Mouse (Mus musculus): Measurements from ENCODE around the gene Map7. TPM values are rescaled to one million over a fixed set of nuclear protein-coding genes. Genes with fewer than 3 reads are reported as not detected.

The Map7 gene
- 19.4 and 20.2 TPM in 2 replicates for polyA plus RNA-seq (2015; fragmentation: Nextera tagmentation; extraction: Ambion mirVana)

- peak within 1 kb of the TSS; percentile 78 for H3K4me3 ChIP-seq (replicated peaks; ENCODE audit: low read length)
- H3K27me3 ChIP-seq (ENCODE audit: control insufficient read depth, insufficient read depth, low read length): peaks cover 14% of the 10 kb centered on the region
- ATAC-seq (ENCODE audit: insufficient read depth, low FRiP score): peak; percentile 11; the same call in 1 of the 2 replicates
- 0 out of 2 replicates have a peak, but pooled peaks cover 10% of the 10 kb centered on the region for H3K4me1 ChIP-seq (ENCODE audit: control insufficient read depth, insufficient read depth, low read length)
- peak within 1 kb of the TSS; percentile 37 for H3K27ac ChIP-seq (ENCODE audit: low read length)
- H3K9ac ChIP-seq (ENCODE audit: low read length): peak within 1 kb of the TSS; percentile 92
- no peaks in the 10 kb centered on the region for H3K9me3 ChIP-seq (replicated peaks; ENCODE audit: control insufficient read depth, low read length)
- peak within 1 kb of the TSS; percentile 87 for H3K4me2 ChIP-seq (ENCODE audit: low read depth, low read length)
- WGBS: 4% methylated on average over 50 of the region's 51 CpGs
- H3K36me3 ChIP-seq (ENCODE audit: control insufficient read depth, insufficient read depth, low read length): no peaks in the 10 kb centered on the region
Observed at GRCm38 (mm10) chr10:20148130-20148772, at the start of gene Map7. Gene Map7 (plus strand): TSS chr10:20148471.

- no peaks in the 10 kb centered on the region for H3K27me3 ChIP-seq (ENCODE audit: control insufficient read depth, insufficient read depth, low read length)
- H3K4me2 ChIP-seq (ENCODE audit: low read depth, low read length): no peak overlapping the region
- H3K27ac ChIP-seq (ENCODE audit: low read length): no peak overlapping the region
- 86% methylated on average over 6 of the region's 6 CpGs for WGBS
- peaks cover 8% of the 10 kb centered on the region; the same call in 1 of the 2 replicates for H3K4me1 ChIP-seq (ENCODE audit: control insufficient read depth, insufficient read depth, low read length)
- no peak for ATAC-seq (ENCODE audit: insufficient read depth, low FRiP score)
- H3K9me3 ChIP-seq (replicated peaks; ENCODE audit: control insufficient read depth, low read length): no peaks in the 10 kb centered on the region
- no peak overlapping the region for H3K9ac ChIP-seq (ENCODE audit: low read length)
- H3K4me3 ChIP-seq (replicated peaks; ENCODE audit: low read length): no peak overlapping the region
- no peaks in the 10 kb centered on the region for H3K36me3 ChIP-seq (ENCODE audit: control insufficient read depth, insufficient read depth, low read length)
Observed at GRCm38 (mm10) chr10:20101456-20101855, 46.8 kb upstream of the Map7 start.

- peak overlapping the region; percentile 42; the same call in 1 of the 2 replicates for H3K27ac ChIP-seq (ENCODE audit: low read length)
- no peaks in the 10 kb centered on the region for H3K36me3 ChIP-seq (ENCODE audit: control insufficient read depth, insufficient read depth, low read length)
- no peak; the same call in 1 of the 2 replicates for ATAC-seq (ENCODE audit: insufficient read depth, low FRiP score)
- WGBS: 49% methylated on average over 8 of the region's 8 CpGs
- no peaks in the 10 kb centered on the region for H3K9me3 ChIP-seq (replicated peaks; ENCODE audit: control insufficient read depth, low read length)
- H3K9ac ChIP-seq (ENCODE audit: low read length): no peak overlapping the region
- H3K27me3 ChIP-seq (ENCODE audit: control insufficient read depth, insufficient read depth, low read length): no peaks in the 10 kb centered on the region
- no peak overlapping the region for H3K4me3 ChIP-seq (replicated peaks; ENCODE audit: low read length)
- peaks cover 8% of the 10 kb centered on the region; the same call in 1 of the 2 replicates for H3K4me1 ChIP-seq (ENCODE audit: control insufficient read depth, insufficient read depth, low read length)
- H3K4me2 ChIP-seq (ENCODE audit: low read depth, low read length): no peak overlapping the region
Observed at GRCm38 (mm10) chr10:20104271-20104931, 43.9 kb upstream of the Map7 start.

GRCm38 (mm10) chr10:20105575-20105974 lies 42.7 kb upstream of the Map7 start:
- Histone ChIP-seq H3K4me3 (replicated peaks; ENCODE audit: low read length) (no peak overlapping the region), H3K4me2 (ENCODE audit: low read depth, low read length) (no peak overlapping the region), H3K9me3 (replicated peaks; ENCODE audit: control insufficient read depth, low read length) (no peaks in the 10 kb centered on the region), H3K36me3 (ENCODE audit: control insufficient read depth, insufficient read depth, low read length) (no peaks in the 10 kb centered on the region), H3K9ac (ENCODE audit: low read length) (no peak overlapping the region), H3K27me3 (ENCODE audit: control insufficient read depth, insufficient read depth, low read length) (no peaks in the 10 kb centered on the region), H3K27ac (ENCODE audit: low read length) (no peak overlapping the region), H3K4me1 (ENCODE audit: control insufficient read depth, insufficient read depth, low read length) (peaks cover 8% of the 10 kb centered on the region; the same call in 1 of the 2 replicates)
- WGBS: 75% methylated on average over 4 of the region's 4 CpGs
- no peak for ATAC-seq (ENCODE audit: insufficient read depth, low FRiP score)

- Histone ChIP-seq H3K4me2 (ENCODE audit: low read depth, low read length) (no peak overlapping the region), H3K27ac (ENCODE audit: low read length) (no peak overlapping the region), H3K9ac (ENCODE audit: low read length) (no peak overlapping the region), H3K4me3 (replicated peaks; ENCODE audit: low read length) (no peak overlapping the region), H3K36me3 (ENCODE audit: control insufficient read depth, insufficient read depth, low read length) (no peaks in the 10 kb centered on the region), H3K9me3 (replicated peaks; ENCODE audit: control insufficient read depth, low read length) (no peaks in the 10 kb centered on the region), H3K4me1 (ENCODE audit: control insufficient read depth, insufficient read depth, low read length) (peaks cover 8% of the 10 kb centered on the region; the same call in 1 of the 2 replicates), H3K27me3 (ENCODE audit: control insufficient read depth, insufficient read depth, low read length) (no peaks in the 10 kb centered on the region)
- WGBS: 87% methylated on average over 14 of the region's 14 CpGs
- ATAC-seq (ENCODE audit: insufficient read depth, low FRiP score): no peak
Observed at GRCm38 (mm10) chr10:20107031-20107430, 41.2 kb upstream of the Map7 start.

- H3K4me1 ChIP-seq (ENCODE audit: control insufficient read depth, insufficient read depth, low read length): no peaks in the 10 kb centered on the region
- H3K9me3 ChIP-seq (replicated peaks; ENCODE audit: control insufficient read depth, low read length): no peaks in the 10 kb centered on the region
- H3K27me3 ChIP-seq (ENCODE audit: control insufficient read depth, insufficient read depth, low read length): no peaks in the 10 kb centered on the region
- H3K36me3 ChIP-seq (ENCODE audit: control insufficient read depth, insufficient read depth, low read length): no peaks in the 10 kb centered on the region
- ATAC-seq (ENCODE audit: insufficient read depth, low FRiP score): no peak
- no peak overlapping the region for H3K4me3 ChIP-seq (replicated peaks; ENCODE audit: low read length)
- H3K9ac ChIP-seq (ENCODE audit: low read length): no peak overlapping the region
- no peak overlapping the region for H3K27ac ChIP-seq (ENCODE audit: low read length)
- WGBS: 83% methylated on average over 5 of the region's 5 CpGs
- H3K4me2 ChIP-seq (ENCODE audit: low read depth, low read length): no peak overlapping the region
Observed at GRCm38 (mm10) chr10:20111508-20111907, 36.8 kb upstream of the Map7 start.

GRCm38 (mm10) chr10:20112026-20112973 lies 36.0 kb upstream of the Map7 start:
- Histone ChIP-seq H3K27me3 (ENCODE audit: control insufficient read depth, insufficient read depth, low read length) (no peaks in the 10 kb centered on the region), H3K36me3 (ENCODE audit: control insufficient read depth, insufficient read depth, low read length) (no peaks in the 10 kb centered on the region), H3K27ac (ENCODE audit: low read length) (no peak overlapping the region), H3K4me2 (ENCODE audit: low read depth, low read length) (no peak overlapping the region), H3K9me3 (replicated peaks; ENCODE audit: control insufficient read depth, low read length) (no peaks in the 10 kb centered on the region), H3K4me1 (ENCODE audit: control insufficient read depth, insufficient read depth, low read length) (no peaks in the 10 kb centered on the region), H3K9ac (ENCODE audit: low read length) (no peak overlapping the region), H3K4me3 (replicated peaks; ENCODE audit: low read length) (no peak overlapping the region)
- ATAC-seq (ENCODE audit: insufficient read depth, low FRiP score): no peak
- 72% methylated on average over 18 of the region's 18 CpGs for WGBS

- H3K36me3 ChIP-seq (ENCODE audit: control insufficient read depth, insufficient read depth, low read length): 0 out of 2 replicates have a peak, but pooled peaks cover 2% of the 10 kb centered on the region
- no peak overlapping the region for H3K27ac ChIP-seq (ENCODE audit: low read length)
- no peak overlapping the region for H3K9ac ChIP-seq (ENCODE audit: low read length)
- H3K4me3 ChIP-seq (replicated peaks; ENCODE audit: low read length): no peak overlapping the region
- no peaks in the 10 kb centered on the region for H3K27me3 ChIP-seq (ENCODE audit: control insufficient read depth, insufficient read depth, low read length)
- 89% methylated on average over 15 of the region's 15 CpGs for WGBS
- ATAC-seq (ENCODE audit: insufficient read depth, low FRiP score): no peak
- H3K4me2 ChIP-seq (ENCODE audit: low read depth, low read length): no peak overlapping the region
- H3K4me1 ChIP-seq (ENCODE audit: control insufficient read depth, insufficient read depth, low read length): no peaks in the 10 kb centered on the region
- H3K9me3 ChIP-seq (replicated peaks; ENCODE audit: control insufficient read depth, low read length): no peaks in the 10 kb centered on the region
Observed at GRCm38 (mm10) chr10:20119504-20120425, 28.5 kb upstream of the Map7 start.

Data from stomach, embryonic 16.5 days (tissue).